Mouse (Mus musculus) lung, adult 2 months (tissue): ENCODE measurements around the gene Orm2.

ENCODE experiments used
- CTCF ChIP-seq: fragments of 200-500 bp; IDR thresholded peaks from 2 replicates; pipeline ENCODE4 v1.5.1; 2011; ENCODE audit warnings: mild to moderate bottlenecking, low read length, control low read depth; ENCODE audit not compliant: insufficient read depth
- POLR2A ChIP-seq: fragments of 200-500 bp; IDR thresholded peaks from 2 replicates; pipeline ENCODE4 v1.6.1; 2011; ENCODE audit warnings: low read depth, mild to moderate bottlenecking, control low read depth, low read length, borderline replicate concordance; ENCODE audit errors: extremely low read depth

- TF ChIP-seq POLR2A = no peak
- no peak for TF ChIP-seq CTCF
Measured at GRCm38 (mm10) chr4:63398854-63399609, 36.8 kb downstream of the Orm2 start.
